Mouse (Mus musculus) cerebellum, postnatal 25 days (tissue): ENCODE measurements around the gene Stat3.

Source experiments
- DNase-seq, 2 experiments: peaks; one replicate each; pipeline ENCODE4 v3.0.0; 2021; ENCODE audit warnings: mixed read lengths in 2 of 2

Stat3 gene

DNA sequence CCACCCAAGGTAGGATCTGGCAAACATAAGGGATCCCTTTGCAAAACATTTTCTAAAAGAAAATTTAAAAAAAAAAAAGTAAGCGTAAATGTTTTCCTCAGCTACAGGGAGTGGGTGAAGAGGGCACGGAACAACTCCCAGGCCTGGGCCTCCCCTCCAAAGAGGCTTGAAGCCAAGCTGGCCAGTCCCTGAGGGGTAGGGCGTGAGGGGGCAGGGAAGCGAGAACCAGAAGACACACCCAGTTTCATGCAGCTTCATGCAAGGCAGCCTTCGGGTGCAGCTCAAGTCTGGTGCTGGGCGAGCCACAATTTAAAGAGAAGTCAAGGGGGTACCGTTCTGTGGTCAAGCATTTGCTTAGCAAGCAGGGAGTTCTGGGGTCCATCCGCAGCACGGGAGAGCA lies 24.3 kb upstream of the Stat3 start:
- no peak for DNase-seq

DNA sequence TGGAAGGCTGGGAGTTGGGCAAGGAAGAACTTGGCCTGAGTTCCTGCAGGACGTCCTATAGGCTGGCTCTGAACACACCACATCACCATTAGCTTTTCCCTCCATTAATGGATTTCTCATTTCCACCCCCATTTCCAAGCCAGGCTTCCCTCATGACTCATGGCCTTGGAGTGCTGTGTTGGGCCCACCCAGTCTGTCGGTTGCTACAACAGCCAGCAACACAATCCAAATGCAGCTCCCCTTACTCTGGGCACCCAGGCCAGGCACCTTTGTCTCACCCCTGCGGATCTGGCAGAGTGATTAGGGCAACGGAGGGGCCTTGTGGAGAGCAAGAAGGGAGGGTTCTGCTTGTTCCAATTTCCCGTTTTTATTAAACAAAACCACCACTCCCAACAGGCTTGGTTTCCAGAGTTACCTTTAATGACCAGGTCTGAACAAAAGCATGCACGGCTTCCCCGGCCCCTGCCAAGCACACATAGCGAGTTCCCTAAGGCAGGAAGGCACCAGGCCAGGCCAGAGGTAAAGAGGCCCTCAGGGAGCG lies 23.1 kb upstream of the Stat3 start:
- DNase-seq, result no peak

DNA sequence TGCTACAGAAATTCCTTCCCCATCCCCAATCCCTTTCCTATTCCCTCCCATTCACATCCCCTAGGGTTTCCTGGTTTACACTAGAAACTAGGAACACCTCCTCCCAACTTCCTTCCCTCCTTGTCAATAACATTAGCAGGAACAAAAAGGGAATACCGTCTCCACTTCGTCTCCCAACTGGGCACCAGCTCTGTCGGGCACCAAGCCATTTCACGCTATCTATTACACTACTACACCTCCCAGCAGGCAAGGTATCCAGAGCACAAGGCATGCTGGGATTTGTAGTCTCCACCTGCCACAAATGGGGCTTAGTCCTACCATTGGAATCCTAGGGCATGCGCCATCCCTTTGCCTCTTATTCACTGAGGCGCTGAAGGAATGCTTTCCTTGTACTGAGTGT lies 21.2 kb upstream of the Stat3 start:
- peak; percentile 71 to 81 for DNase-seq

DNA sequence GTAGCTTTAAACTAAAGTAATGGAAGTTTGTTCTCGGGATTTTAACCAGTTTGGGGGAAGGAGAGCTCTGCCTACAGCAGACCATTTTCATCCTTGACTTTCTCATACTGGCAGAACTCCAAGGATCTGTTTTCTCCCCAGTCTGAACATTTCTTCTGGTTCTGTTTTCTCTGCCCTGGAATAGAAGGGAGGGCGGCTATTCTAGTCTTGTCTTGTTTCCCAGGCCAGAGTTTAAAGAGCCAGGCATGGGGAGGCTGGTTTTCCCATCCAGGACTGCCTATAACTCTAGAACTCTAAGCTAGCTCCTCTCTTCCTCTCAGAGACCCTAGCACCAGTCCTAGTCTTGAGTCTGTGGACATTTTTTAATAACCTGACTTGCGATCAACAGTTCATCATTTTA lies 20.5 kb upstream of the Stat3 start:
- no peak for DNase-seq

DNA sequence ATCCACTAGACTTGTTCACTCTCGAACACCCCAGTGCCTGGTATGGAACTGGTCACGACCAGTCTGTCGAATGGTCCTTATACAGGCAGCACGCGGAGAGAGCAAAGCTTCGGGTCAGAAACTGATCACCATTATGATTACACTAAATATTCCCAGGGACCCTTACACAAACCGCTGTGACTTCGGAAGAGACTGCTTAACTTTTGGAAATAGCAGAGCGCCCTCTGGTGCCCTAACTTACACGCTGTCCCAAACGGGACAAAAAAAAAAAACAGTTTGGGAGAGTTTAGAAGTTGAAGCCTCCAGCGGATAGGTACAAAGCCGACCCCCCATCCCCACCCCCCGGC lies 20.1 kb upstream of the Stat3 start:
- DNase-seq, result peak; percentile 63 to 79

DNA sequence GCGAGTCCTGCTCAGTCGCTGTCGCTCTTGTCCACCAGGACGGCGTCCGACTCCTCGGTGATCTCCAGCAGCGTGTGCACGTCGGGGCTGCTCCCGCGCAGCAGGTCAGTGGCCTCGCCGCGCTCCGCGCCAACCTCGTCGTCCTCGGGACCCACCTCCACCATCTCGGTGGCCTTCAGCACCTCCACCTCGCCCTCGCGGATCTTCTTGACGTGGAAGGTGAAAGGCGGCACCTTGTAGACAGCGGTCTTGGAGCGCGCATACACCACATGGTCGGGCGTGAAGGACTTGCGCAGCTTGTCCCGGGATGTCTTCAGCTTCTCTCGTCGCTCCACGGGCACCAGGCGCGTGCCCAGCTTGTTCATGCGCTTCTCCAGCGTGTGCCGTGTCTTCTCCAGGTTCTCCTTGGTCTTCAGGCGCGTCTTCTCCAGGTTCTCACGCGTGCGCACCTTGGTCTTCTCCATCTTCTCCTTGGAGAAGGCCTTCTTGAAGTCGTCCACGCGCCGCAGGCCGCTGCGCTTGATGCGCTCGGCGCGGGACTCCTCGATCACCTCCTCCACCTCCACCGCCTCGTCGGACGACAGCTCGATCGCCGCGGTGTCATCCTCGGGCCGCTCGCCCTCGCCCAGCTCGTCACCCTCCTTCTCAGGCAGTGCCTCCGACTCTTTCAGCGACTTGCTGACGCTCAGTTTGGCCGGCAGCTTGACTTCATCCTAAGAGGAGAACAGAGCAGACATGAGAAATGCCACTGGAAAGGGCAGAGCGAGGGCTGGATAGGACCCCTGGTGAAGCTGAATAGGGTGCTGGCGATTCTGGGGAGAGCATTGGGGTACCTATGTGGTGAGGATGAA lies 19.5 kb upstream of the Stat3 start:
- peak in 1 of 2 experiments; percentile 30 for DNase-seq

DNA sequence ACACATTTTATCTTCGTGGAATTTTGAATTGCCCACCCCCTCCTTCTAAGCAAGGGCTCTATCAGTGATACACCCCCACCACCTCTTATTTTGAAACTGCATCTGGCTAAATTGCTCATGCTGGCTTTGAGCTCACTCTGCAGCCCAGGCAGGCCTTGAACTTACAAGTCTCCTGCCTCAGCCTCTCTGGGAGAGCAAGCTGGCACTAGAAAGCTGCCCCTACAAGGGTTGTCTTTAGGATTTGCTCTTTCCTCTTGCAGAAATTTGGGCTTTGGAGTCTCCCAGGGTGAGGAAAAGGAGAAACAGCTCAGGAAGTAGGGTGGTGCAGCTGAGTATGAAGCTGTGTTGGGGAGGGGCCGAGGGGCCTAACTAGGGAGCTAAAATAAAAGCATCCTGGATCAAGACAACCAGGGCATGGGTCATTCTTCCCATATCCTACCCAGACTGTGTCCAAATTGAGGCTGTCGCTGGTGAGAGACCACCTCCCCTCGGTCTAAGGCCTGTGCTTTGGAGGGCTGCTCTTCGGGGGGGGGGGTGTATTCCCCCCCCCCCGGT lies 18.7 kb upstream of the Stat3 start:
- DNase-seq, result no peak

DNA sequence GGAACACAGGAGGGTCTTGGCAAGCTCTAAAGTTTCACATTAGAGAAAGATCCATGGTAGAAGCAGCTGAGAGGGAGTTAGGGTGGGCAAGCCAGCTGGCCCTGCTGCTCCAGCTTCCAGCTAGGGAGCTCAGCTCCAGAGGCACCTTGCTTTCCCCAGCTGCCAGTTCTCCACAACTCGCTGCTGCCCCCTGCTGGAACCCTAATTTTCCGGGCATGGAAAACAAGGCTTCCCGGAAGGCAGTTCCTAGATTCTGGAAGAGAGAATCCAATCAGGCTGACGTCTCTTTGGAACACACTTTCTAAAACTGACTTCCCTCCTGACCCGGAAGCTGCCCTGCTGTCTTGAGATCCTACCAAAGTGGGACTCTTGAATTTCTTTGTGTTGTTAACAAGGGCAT lies 17.9 kb upstream of the Stat3 start:
- peak; percentile 95 to 97 for DNase-seq

DNA sequence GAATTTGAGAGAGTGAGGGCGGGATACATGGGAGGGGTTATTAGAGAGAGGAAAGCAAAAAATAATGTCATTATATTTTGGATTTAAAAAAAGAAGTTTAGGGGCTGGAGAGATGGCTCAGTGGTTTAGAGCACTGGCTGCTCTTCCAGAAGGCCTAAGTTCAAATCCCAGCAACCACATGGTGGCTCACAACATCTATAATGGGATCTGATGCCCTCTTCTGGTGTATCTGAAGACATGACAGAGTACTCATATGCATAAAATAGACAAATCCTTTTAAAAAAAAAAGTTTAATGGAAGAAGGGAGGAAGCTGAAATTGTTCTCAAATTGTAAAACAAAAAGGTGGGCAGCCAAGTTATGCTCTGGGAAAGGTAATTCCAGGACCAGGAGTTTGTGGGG lies 10.2 kb upstream of the Stat3 start:
- DNase-seq, result no peak

DNA sequence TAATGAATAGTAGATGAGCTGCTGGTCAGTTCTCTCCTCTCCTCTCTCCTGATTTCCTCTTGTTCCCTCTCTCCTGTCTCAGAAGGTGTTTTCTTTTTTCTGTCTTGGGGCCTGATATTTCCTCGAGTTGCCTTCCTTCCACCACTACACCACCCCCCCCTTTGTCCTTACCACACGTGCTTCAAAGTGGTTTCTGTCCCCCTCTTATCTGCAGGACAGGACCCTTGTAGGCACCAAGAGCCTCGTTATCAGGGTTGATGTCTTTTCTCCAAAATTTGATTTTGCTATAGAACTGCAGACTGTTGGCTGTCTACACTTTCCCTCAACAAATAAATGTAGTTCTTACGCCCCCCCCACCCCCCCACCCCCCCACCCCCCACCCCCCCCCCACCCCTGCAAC lies 9.0 kb upstream of the Stat3 start:
- no peak for DNase-seq

DNA sequence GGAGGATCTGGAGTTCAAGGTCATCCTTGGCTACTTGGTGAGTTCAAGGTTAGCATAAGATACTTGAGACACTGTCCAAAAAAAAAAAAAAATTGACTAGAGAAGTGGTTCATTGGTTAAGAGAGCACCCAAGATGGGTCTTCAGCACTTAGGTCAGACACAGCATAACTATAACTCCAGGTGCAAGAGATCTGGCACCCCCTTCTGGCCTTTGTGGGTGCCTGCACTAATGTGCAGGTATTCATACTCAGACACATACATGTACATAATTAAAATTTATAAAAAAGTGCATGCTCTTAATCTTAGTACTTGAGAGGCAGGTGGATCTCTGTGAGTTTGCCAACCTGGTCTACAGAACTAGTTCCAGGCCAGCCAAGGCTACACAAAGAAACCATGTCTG lies 8.2 kb upstream of the Stat3 start:
- DNase-seq, result no peak

DNA sequence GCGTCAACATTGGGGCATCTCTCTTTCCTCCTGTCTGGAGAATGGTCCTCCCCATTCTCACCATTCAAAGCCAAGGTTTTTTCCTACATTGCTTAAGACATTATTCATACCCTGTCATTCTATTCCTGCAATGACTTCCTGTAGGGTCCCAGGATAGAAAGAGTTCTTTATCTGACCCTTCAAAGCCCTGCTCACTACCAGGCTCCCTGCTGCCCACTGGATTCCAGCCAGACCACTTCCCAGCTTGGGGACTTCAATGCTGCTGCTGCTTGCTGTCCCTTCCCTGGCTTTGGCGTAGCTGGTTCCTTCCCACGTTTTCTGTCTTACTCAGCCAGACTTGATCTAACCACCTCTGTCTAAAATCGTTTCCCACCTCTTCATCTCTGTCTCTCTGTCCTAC lies 7.5 kb upstream of the Stat3 start:
- no peak for DNase-seq

DNA sequence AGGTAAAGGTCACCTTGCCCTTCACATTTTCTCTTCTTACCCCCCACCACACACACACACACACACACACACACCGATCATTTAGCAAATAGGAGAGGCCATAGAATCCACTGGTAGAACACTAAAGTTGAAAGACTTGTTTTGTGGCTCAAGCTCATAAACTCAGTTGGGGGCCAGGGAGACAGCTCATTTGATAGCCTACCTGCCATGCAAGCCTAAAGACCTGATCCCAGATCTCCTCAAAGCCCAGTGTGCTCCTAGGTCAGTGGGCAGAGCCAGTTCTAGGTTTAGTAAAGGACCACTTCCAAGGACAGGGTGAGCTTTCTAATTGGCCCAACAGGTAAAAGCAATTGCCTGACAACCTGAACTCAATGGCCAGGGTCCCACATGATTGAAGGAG lies 3.0 kb upstream of the Stat3 start:
- DNase-seq, result no peak

DNA sequence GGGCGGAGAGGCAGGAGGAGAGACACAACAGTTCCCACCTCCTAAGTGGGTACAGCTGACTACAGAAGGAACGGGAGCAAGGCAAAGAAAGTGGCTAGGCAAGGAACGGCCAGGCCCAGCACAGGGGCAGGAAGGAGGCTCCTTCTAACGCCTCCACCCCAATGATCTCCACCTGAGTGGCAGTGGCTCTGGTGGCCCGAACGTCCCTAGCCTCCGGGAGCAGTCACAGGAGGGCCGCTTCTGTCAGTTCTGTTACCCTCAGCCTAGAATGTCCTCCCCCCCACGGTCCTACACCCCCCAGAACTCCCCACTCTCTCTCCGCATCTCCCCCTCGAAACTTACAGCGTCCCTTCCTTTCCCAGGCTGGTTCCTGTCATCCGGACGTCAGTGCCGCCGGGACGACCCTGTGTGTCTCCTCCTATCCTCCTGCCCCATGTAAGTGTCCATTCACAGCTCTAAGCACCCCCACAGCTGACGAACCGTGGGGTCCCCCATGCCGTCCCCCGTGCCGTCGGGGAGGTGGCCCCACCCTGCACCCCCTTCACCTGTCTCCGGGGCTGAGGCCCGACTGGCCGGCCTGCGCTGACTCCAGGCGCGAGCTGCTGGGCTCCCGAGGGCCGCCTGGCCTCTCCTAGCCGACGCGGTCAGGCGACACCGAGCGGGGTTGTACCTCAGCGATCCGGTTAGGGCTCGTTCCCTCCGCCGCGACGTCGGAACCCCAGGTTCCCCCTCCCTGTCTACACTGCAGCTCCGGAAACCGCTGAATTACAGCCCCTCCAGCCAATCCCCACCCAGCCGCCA lies 429 bp downstream of the Stat3 start:
- DNase-seq, result peak; percentile 45 to 48

DNA sequence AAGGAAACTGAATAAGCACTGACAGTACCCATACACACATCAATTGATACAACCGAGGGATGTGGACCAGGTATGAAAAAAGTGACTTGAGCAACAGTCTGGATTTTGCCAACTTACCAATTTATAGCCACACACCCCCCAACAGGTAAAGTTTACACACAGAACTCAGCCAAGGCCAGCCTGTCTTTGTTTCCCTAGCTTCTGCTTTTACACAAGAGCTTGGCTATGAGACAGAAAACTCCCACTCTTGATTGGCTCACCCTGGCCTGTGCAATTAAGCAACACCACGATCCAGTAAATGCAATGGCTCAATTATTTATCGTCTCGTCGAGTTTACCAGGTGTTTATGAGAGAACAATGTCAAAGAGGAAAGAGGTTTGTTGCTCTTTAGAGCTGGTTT lies 1.2 kb downstream of the Stat3 start:
- DNase-seq, result no peak

DNA sequence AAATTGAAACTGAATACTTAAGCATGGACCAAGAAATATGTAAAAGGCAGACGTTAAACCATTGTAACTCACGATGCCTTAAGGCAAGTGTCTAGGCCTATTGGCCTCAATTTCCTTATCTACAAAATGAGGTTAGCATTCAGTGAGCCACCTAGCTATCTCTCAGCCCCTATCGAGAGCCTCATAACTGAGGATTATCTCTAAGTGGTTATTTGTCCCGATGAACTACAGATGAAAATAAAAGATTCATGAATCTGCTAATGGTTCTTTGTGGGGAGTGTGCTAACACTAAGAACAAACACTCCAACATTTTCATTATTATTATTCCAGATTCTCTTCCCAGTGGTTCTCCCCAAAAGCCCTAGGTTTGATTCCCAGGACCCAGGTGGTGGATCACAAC lies 2.0 kb downstream of the Stat3 start:
- no peak for DNase-seq

DNA sequence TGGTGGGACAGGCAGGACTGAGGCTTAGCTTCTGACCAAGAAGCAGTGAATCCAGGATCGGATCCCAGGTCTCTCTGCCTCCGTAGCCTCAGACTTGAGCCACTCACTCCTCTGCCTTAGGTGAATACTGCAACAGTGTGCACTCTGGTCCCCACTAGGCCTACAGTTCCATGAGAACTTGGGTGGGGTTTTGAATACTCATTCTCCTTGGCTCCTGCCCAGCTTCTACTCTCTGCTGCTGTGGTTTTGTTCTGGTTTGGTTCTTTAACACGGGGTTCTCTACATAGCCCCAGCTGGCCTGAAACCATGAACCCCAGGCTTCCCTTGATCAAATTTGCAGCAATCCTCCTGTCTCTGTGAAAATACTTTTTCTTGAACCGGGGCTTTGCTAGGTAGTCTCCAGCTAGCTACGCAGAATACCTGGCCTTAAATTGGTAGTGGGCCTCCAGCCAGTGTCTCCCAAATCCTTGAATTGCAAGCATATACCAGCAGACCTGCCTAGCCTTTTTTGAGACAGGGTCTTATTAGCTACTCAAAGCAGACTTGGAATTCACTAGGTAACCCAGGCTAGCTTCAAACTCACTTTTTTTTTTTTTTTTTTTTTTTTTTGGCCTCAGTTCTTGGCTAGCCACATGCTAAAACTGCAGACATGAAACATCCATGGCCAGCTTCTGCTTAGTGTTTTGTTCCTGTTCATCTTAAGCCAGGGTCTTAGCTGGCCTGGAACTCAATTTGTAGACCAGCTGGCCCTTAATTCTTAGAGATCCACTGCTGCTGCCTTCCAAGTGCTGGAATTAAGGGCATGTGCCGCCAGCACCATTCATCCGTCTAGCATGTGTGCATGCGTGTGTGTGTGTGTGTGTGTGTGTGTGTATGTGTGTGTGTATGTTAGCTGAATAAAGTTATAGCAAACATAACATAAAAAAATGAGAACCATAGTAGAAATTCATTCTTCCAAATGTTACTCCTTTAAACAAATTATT lies 3.7 kb downstream of the Stat3 start:
- no peak for DNase-seq

DNA sequence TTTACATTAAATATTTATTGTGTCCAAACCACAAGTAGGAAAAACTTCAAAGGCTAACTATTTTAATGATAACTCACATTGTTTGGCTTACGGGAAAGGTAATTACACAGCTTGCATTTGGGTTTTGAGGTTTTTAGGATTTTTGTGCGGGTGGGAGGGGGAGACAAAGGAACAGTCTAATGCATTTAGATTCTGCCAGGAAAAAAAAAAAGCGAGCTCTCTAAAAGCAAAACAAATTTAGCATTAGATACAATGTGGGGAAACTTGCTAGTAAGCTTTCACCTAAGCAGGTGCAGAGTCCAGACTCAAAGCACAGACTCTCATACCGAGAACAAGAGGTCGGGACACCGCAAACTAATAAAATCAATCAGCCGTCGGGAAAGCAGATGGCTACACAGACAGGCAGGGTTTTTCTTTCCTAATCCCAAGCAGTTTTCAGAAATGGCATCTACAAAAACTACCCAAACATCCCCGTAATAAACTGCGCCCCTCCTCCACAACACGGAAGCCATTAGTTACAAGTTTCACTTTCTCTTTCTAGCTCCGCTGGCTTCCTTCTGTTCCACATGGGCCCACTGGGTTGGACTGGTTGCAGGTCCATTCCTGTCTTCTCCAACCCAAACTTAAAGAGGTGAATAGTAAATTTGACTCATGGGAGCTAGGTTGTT lies 8.0 kb downstream of the Stat3 start:
- no peak for DNase-seq

DNA sequence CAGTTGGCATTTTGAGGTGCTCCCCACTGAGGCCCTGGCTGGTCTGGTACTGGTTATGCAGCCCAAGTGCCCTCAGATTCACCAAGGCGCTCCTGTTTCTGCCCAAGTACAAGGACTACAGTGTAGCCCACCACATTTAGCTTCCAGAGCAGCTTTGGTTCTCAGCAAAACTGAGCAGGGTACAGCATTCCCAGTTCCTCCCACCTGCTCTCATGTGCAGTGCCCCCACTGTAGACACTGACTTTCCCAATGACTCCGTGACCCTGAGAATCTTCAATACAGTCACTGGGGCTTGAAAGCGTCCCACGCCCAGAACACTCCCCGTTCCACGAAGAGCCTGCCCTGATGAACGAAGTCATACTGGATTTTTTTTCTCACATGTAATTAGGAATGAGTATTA lies 8.7 kb downstream of the Stat3 start:
- DNase-seq, result no peak

DNA sequence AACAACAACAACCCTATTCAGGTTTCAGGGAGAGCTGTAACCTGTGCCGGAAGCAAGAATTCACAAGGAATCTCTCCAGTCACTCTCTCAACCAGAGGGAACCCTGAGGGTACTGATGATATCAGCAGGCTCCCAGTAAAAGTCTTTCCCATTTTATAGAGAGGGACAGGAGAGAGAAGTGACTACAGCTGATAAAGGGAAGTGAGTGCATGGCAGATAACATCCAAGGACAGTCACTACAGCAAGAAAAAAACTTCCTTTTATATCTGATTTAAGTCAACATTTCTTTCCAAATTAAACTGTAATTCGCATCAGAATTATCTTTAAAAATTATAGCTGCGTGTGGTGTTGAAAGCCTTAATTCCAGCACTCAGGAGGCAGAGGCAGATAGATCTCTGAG lies 12.0 kb downstream of the Stat3 start:
- no peak for DNase-seq

DNA sequence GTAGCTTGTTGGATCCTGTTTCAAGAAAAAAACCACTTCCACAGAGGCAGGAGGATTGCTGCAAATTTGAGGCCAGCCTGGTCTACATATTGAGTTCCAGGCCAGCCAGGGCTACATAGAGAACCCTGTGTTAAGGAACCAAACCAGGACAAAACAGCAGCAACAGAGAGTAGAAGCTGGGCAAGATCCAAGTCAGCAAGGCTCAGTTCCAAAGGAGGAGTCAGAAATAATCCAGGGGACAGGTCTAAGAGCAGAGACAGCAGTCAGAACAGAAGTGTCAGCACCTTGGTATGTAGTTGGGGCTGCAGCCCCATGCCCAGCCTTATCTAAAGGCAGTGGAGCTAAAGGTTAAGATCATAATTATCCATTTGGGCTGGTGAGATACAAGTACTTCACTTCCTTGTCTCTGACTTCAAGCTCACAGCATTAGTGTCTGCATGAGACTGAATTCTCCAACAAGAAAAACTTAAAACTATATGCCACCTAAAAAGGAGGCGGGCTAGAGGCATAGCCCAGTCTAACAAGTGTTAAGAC lies 14.9 kb downstream of the Stat3 start:
- DNase-seq, result no peak
